Mouse (Mus musculus) MEL (cell line): ENCODE data around the gene Traf3ip2.

Experiments used
- POLR2A ChIP-seq, 2 experiments: IDR thresholded peaks; 2 replicates each; pipeline ENCODE4 v1.6.1; 2011 to 2012; ENCODE audit warnings: low read length in 2 of 2, mild to moderate bottlenecking in 2 of 2, control low read depth in 1 of 2, improper control_type of control experiment in 1 of 2, low read depth in 1 of 2, moderate library complexity in 1 of 2; ENCODE audit not compliant: control insufficient read depth in 1 of 2, insufficient read depth in 1 of 2, poor library complexity in 1 of 2
- RAD21 ChIP-seq: IDR thresholded peaks from 2 replicates; pipeline ENCODE4 v1.6.1; 2011; ENCODE audit warnings: mild to moderate bottlenecking, low read depth, low read length, improper control_type of control experiment
- SIN3A ChIP-seq: IDR thresholded peaks from 2 replicates; pipeline ENCODE4 v1.6.1; 2012; ENCODE audit warnings: low read length, improper control_type of control experiment, inconsistent platforms
- UBTF ChIP-seq: IDR thresholded peaks from 2 replicates; pipeline ENCODE4 v1.6.1; 2012; ENCODE audit warnings: low read depth, mild to moderate bottlenecking, inconsistent platforms, low read length, improper control_type of control experiment, moderate library complexity, borderline replicate concordance; ENCODE audit not compliant: insufficient read depth

DNA sequence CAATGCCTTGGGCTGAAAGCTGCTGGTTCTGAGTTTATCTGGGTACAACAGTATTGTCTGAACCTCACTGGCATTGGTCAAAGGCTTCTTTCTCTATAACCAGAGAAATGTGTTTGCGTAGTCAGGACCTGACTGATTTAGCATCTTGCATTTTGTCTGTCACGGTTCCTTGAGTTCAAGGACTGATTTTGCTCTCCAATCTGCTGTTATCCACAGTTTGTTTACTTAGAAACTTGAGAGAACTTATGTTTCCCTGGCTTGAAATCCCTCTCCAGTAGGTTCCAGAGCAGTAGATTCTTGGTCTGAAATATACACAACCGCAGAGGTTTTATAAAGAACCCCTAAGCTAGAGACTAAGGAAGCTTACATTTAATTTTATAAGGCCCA lies 47.5 kb downstream of the Traf3ip2 start:
- TF ChIP-seq SIN3A, result no peak
- no peak for TF ChIP-seq UBTF
- TF ChIP-seq POLR2A (IDR thresholded peaks at IDR 0.05; ENCODE audit: control insufficient read depth in 1 of 2, insufficient read depth in 1 of 2, low read depth in 1 of 2, low read length in 2 of 2, poor library complexity in 1 of 2), result no peak
- no peak for TF ChIP-seq RAD21
